Mouse (Mus musculus): ENCODE measurements around the gene Dtl. TPM values are rescaled to one million over a fixed set of nuclear protein-coding genes. Genes with fewer than 3 reads are reported as not detected.

The Dtl gene
- polyA plus RNA-seq, 1 experiment from 2014 or later: 60.7 TPM

- Histone ChIP-seq H3K4me1 (peaks cover 37% of the 10 kb centered on the region), H3K36me3 (peaks cover 8% of the 10 kb centered on the region), H3K27me3 (no peaks in the 10 kb centered on the region), H3K9me3 (peaks cover 1% of the 10 kb centered on the region; the same call in 1 of the 2 replicates), H3K9ac (replicated peaks) (peak overlapping the region; percentile 68), H3K4me3 (peak overlapping the region; percentile 86), H3K27ac (replicated peaks) (peak overlapping the region; percentile 72), H3K4me2 (replicated peaks) (peak overlapping the region; percentile 67)
- ATAC-seq (ENCODE audit: low FRiP score, low read depth): peak; percentile 38
- under 1% methylated on average over 52 of the region's 52 CpGs for WGBS
Measured at GRCm38 (mm10) chr1:191574871-191575457, 380 bp downstream of the Dtl start.

- Histone ChIP-seq H3K27me3 (no peaks in the 10 kb centered on the region), H3K9ac (replicated peaks) (peak overlapping the region; percentile 68), H3K9me3 (no peaks in the 10 kb centered on the region), H3K4me1 (peaks cover 37% of the 10 kb centered on the region), H3K27ac (replicated peaks) (peak overlapping the region; percentile 72), H3K36me3 (no peaks in the 10 kb centered on the region; the same call in 1 of the 2 replicates), H3K4me3 (peak overlapping the region; percentile 86), H3K4me2 (replicated peaks) (peak overlapping the region; percentile 67)
- 4% methylated on average over 13 of the region's 13 CpGs for WGBS
- no peak for ATAC-seq (ENCODE audit: low FRiP score, low read depth)
Measured at GRCm38 (mm10) chr1:191573906-191574639, 1.3 kb downstream of the Dtl start.

GRCm38 (mm10) chr1:191570415-191570814 lies 4.9 kb downstream of the Dtl start:
- Histone ChIP-seq H3K4me1 (peaks cover 15% of the 10 kb centered on the region), H3K4me2 (replicated peaks) (no peak overlapping the region), H3K36me3 (0 out of 2 replicates have a peak, but pooled peaks cover 4% of the 10 kb centered on the region), H3K27ac (replicated peaks) (no peak overlapping the region), H3K9ac (replicated peaks) (no peak overlapping the region), H3K27me3 (no peaks in the 10 kb centered on the region), H3K4me3 (no peak overlapping the region), H3K9me3 (no peaks in the 10 kb centered on the region)
- no peak for ATAC-seq (ENCODE audit: low FRiP score, low read depth)
- 93% methylated on average over 3 of the region's 3 CpGs for WGBS

GRCm38 (mm10) chr1:191569625-191570024 lies 5.7 kb downstream of the Dtl start:
- Histone ChIP-seq H3K4me1 (peaks cover 15% of the 10 kb centered on the region), H3K4me2 (replicated peaks) (no peak overlapping the region), H3K27me3 (no peaks in the 10 kb centered on the region), H3K27ac (replicated peaks) (no peak overlapping the region), H3K9me3 (no peaks in the 10 kb centered on the region), H3K4me3 (no peak overlapping the region), H3K9ac (replicated peaks) (no peak overlapping the region), H3K36me3 (0 out of 2 replicates have a peak, but pooled peaks cover 4% of the 10 kb centered on the region)
- ATAC-seq (ENCODE audit: low FRiP score, low read depth): no peak
- 89% methylated on average over 2 of the region's 2 CpGs for WGBS

- Histone ChIP-seq H3K4me2 (replicated peaks) (no peak overlapping the region), H3K4me3 (no peak overlapping the region), H3K27me3 (no peaks in the 10 kb centered on the region), H3K9ac (replicated peaks) (no peak overlapping the region), H3K27ac (replicated peaks) (no peak overlapping the region), H3K9me3 (no peaks in the 10 kb centered on the region), H3K4me1 (peaks cover 4% of the 10 kb centered on the region; the same call in 1 of the 2 replicates), H3K36me3 (0 out of 2 replicates have a peak, but pooled peaks cover 4% of the 10 kb centered on the region)
- WGBS: 85% methylated on average over 1 of the region's 1 CpGs
- no peak for ATAC-seq (ENCODE audit: low FRiP score, low read depth)
Measured at GRCm38 (mm10) chr1:191567859-191568258, 7.5 kb downstream of the Dtl start.

GRCm38 (mm10) chr1:191562823-191563365 lies 12.4 kb downstream of the Dtl start:
- 73% methylated on average over 6 of the region's 6 CpGs for WGBS
- H3K4me3 ChIP-seq: no peak overlapping the region
- ATAC-seq (ENCODE audit: low FRiP score, low read depth): no peak
- H3K4me2 ChIP-seq (replicated peaks): no peak overlapping the region
- no peaks in the 10 kb centered on the region for H3K4me1 ChIP-seq
- peaks cover 7% of the 10 kb centered on the region; the same call in 1 of the 2 replicates for H3K36me3 ChIP-seq
- no peaks in the 10 kb centered on the region for H3K27me3 ChIP-seq
- no peaks in the 10 kb centered on the region for H3K9me3 ChIP-seq
- no peak overlapping the region for H3K9ac ChIP-seq (replicated peaks)
- H3K27ac ChIP-seq (replicated peaks): no peak overlapping the region

GRCm38 (mm10) chr1:191559779-191560178 lies 15.6 kb downstream of the Dtl start:
- ATAC-seq (ENCODE audit: low FRiP score, low read depth): no peak
- H3K4me1 ChIP-seq: no peaks in the 10 kb centered on the region
- H3K27me3 ChIP-seq: no peaks in the 10 kb centered on the region
- no peak overlapping the region for H3K4me2 ChIP-seq (replicated peaks)
- WGBS: 90% methylated on average over 5 of the region's 5 CpGs
- peaks cover 18% of the 10 kb centered on the region for H3K36me3 ChIP-seq
- H3K27ac ChIP-seq (replicated peaks): no peak overlapping the region
- H3K9me3 ChIP-seq: no peaks in the 10 kb centered on the region
- no peak overlapping the region for H3K9ac ChIP-seq (replicated peaks)
- H3K4me3 ChIP-seq: no peak overlapping the region

- H3K9ac ChIP-seq (replicated peaks): no peak overlapping the region
- H3K9me3 ChIP-seq: no peaks in the 10 kb centered on the region
- WGBS: 85% methylated on average over 8 of the region's 8 CpGs
- no peak overlapping the region for H3K4me3 ChIP-seq
- ATAC-seq (ENCODE audit: low FRiP score, low read depth): no peak
- H3K4me2 ChIP-seq (replicated peaks): no peak overlapping the region
- H3K27ac ChIP-seq (replicated peaks): no peak overlapping the region
- H3K4me1 ChIP-seq: no peaks in the 10 kb centered on the region
- H3K36me3 ChIP-seq: peaks cover 22% of the 10 kb centered on the region
- no peaks in the 10 kb centered on the region for H3K27me3 ChIP-seq
Measured at GRCm38 (mm10) chr1:191557109-191557508, 18.2 kb downstream of the Dtl start.

- Histone ChIP-seq H3K9ac (replicated peaks) (no peak overlapping the region), H3K4me2 (replicated peaks) (no peak overlapping the region), H3K27ac (replicated peaks) (no peak overlapping the region), H3K4me3 (no peak overlapping the region), H3K36me3 (peaks cover 39% of the 10 kb centered on the region), H3K4me1 (no peaks in the 10 kb centered on the region), H3K9me3 (no peaks in the 10 kb centered on the region), H3K27me3 (no peaks in the 10 kb centered on the region)
- no peak for ATAC-seq (ENCODE audit: low FRiP score, low read depth)
- 73% methylated on average over 4 of the region's 4 CpGs for WGBS
Measured at GRCm38 (mm10) chr1:191550786-191551185, 24.6 kb downstream of the Dtl start.

- 95% methylated on average over 3 of the region's 3 CpGs for WGBS
- Histone ChIP-seq H3K9me3 (no peaks in the 10 kb centered on the region), H3K27ac (replicated peaks) (no peak overlapping the region), H3K4me2 (replicated peaks) (no peak overlapping the region), H3K4me3 (no peak overlapping the region), H3K36me3 (peaks cover 55% of the 10 kb centered on the region), H3K9ac (replicated peaks) (no peak overlapping the region), H3K4me1 (no peaks in the 10 kb centered on the region), H3K27me3 (no peaks in the 10 kb centered on the region)
- ATAC-seq (ENCODE audit: low FRiP score, low read depth): no peak
Measured at GRCm38 (mm10) chr1:191543747-191544146, 31.6 kb downstream of the Dtl start.

- peaks cover 43% of the 10 kb centered on the region for H3K36me3 ChIP-seq
- no peak overlapping the region for H3K9ac ChIP-seq (replicated peaks)
- no peaks in the 10 kb centered on the region for H3K4me1 ChIP-seq
- no peaks in the 10 kb centered on the region for H3K27me3 ChIP-seq
- no peak overlapping the region for H3K4me3 ChIP-seq
- ATAC-seq (ENCODE audit: low FRiP score, low read depth): no peak
- H3K4me2 ChIP-seq (replicated peaks): no peak overlapping the region
- H3K9me3 ChIP-seq: no peaks in the 10 kb centered on the region
- 93% methylated on average over 4 of the region's 4 CpGs for WGBS
- no peak overlapping the region for H3K27ac ChIP-seq (replicated peaks)
Measured at GRCm38 (mm10) chr1:191541619-191542018, 33.7 kb downstream of the Dtl start.

GRCm38 (mm10) chr1:191541014-191541413 lies 34.3 kb downstream of the Dtl start:
- Histone ChIP-seq H3K9me3 (no peaks in the 10 kb centered on the region), H3K4me1 (no peaks in the 10 kb centered on the region), H3K4me3 (no peak overlapping the region), H3K9ac (replicated peaks) (no peak overlapping the region), H3K27ac (replicated peaks) (no peak overlapping the region), H3K27me3 (no peaks in the 10 kb centered on the region), H3K4me2 (replicated peaks) (no peak overlapping the region), H3K36me3 (peaks cover 37% of the 10 kb centered on the region)
- no peak for ATAC-seq (ENCODE audit: low FRiP score, low read depth)
- 95% methylated on average over 9 of the region's 9 CpGs for WGBS

Data from midbrain, embryonic 12.5 days (tissue).